Mouse (Mus musculus) MEL (cell line): ENCODE measurements at regions not wholly inside any gene's neighbourhood (a gene's known extent, or its start where the extent isn't known, plus 50 kb on each side); places are given as distances from the start of the nearest gene placed in this dataset.

Source experiments
- DNase-seq: peaks from one replicate; pipeline ENCODE4 v3.0.0; 2011; ENCODE audit warnings: low read depth, low spot score
- H3K27ac ChIP-seq: 2 replicates; pipeline ENCODE4 v1.5.1; 2012; ENCODE audit warnings: low read depth, mild to moderate bottlenecking, control low read depth, low read length, moderate library complexity; ENCODE audit not compliant: control insufficient read depth
- H3K27me3 ChIP-seq, 2 experiments: fragments of 150-350 bp in 1 of 2; sonication (generic) in 1 of 2; 2 replicates each; pipeline ENCODE4 v1.6.1; 2012; ENCODE audit warnings: low read length in 2 of 2, mild to moderate bottlenecking in 2 of 2, improper control_type of control experiment in 1 of 2, moderate library complexity in 1 of 2; ENCODE audit not compliant: insufficient read depth in 2 of 2, control insufficient read depth in 1 of 2
- H3K36me3 ChIP-seq, 2 experiments: 2 replicates each; pipeline ENCODE4 v1.6.1; 2012 to 2014; ENCODE audit warnings: low read length in 2 of 2, improper control_type of control experiment in 1 of 2, inconsistent platforms in 1 of 2, mild to moderate bottlenecking in 1 of 2; ENCODE audit not compliant: insufficient read depth in 2 of 2, control insufficient read depth in 1 of 2
- H3K4me1 ChIP-seq, 2 experiments: fragments of 150-350 bp in 1 of 2; sonication (generic) in 1 of 2; 2 replicates each; pipeline ENCODE4 v1.6.1; 2012; ENCODE audit warnings: low read length in 2 of 2, improper control_type of control experiment in 1 of 2, mild to moderate bottlenecking in 1 of 2; ENCODE audit not compliant: insufficient read depth in 2 of 2, control insufficient read depth in 1 of 2
- H3K4me3 ChIP-seq, 2 experiments: fragments of 150-350 bp in 1 of 2; sonication (generic) in 1 of 2; 2 replicates each; pipeline ENCODE4 v1.5.1; 2012; ENCODE audit warnings: low read depth in 2 of 2, low read length in 2 of 2, mild to moderate bottlenecking in 2 of 2, moderate library complexity in 2 of 2, control low read depth in 1 of 2, improper control_type of control experiment in 1 of 2; ENCODE audit not compliant: control insufficient read depth in 1 of 2, insufficient read depth in 1 of 2
- H3K79me2 ChIP-seq: 2 replicates; pipeline ENCODE4 v1.6.1; 2012; ENCODE audit warnings: mild to moderate bottlenecking, low read length, moderate library complexity; ENCODE audit not compliant: control insufficient read depth, poor library complexity, insufficient read depth
- H3K9ac ChIP-seq: 2 replicates; pipeline ENCODE4 v1.6.1; 2012; ENCODE audit warnings: low read depth, mild to moderate bottlenecking, control low read depth, low read length, moderate library complexity; ENCODE audit not compliant: control insufficient read depth, poor library complexity, severe bottlenecking
- H3K9me3 ChIP-seq: fragments of 150-350 bp; sonication (generic); replicated peaks from 2 replicates; pipeline ENCODE4 v1.6.1; 2012; ENCODE audit warnings: mild to moderate bottlenecking, low read length, improper control_type of control experiment, moderate library complexity; ENCODE audit not compliant: insufficient read depth
- BHLHE40 ChIP-seq: IDR thresholded peaks from 2 replicates; pipeline ENCODE4 v1.6.1; 2012; ENCODE audit warnings: low read depth, mild to moderate bottlenecking, inconsistent platforms, low read length, improper control_type of control experiment, borderline replicate concordance
- CHD1 ChIP-seq: IDR thresholded peaks from 2 replicates; pipeline ENCODE4 v1.6.1; 2012; ENCODE audit warnings: low read depth, mild to moderate bottlenecking, inconsistent platforms, low read length, improper control_type of control experiment
- CHD2 ChIP-seq: IDR thresholded peaks from 2 replicates; pipeline ENCODE4 v1.6.1; 2011; ENCODE audit warnings: low read length, improper control_type of control experiment
- CTCF ChIP-seq, 3 experiments: IDR thresholded peaks in 2 of 3; conservative IDR thresholded peaks in 1 of 3; 2 replicates each; pipeline ENCODE4 v1.5.1; 2011 to 2012; ENCODE audit warnings: low read length in 3 of 3, low read depth in 2 of 3, mild to moderate bottlenecking in 2 of 3, improper control_type of control experiment in 1 of 3, inconsistent platforms in 1 of 3, mixed read lengths in 1 of 3, moderate library complexity in 1 of 3; ENCODE audit not compliant: control insufficient read depth in 1 of 3, insufficient read depth in 1 of 3, poor library complexity in 1 of 3, severe bottlenecking in 1 of 3
- E2F4 ChIP-seq: IDR thresholded peaks from 2 replicates; pipeline ENCODE4 v1.6.1; 2011; ENCODE audit warnings: low read depth, low read length, improper control_type of control experiment, borderline replicate concordance
- ELF1 ChIP-seq: IDR thresholded peaks from 2 replicates; pipeline ENCODE4 v1.6.1; 2014; ENCODE audit warnings: low read depth, mild to moderate bottlenecking, inconsistent platforms, low read length, improper control_type of control experiment, moderate library complexity
- ETS1 ChIP-seq: IDR thresholded peaks from 2 replicates; pipeline ENCODE4 v1.6.1; 2012; ENCODE audit warnings: low read depth, mild to moderate bottlenecking, inconsistent platforms, low read length, improper control_type of control experiment, moderate library complexity
- GABPA ChIP-seq: IDR thresholded peaks from 2 replicates; pipeline ENCODE4 v1.6.1; 2012; ENCODE audit warnings: low read depth, mild to moderate bottlenecking, inconsistent platforms, low read length, improper control_type of control experiment, moderate library complexity
- GATA1 ChIP-seq: IDR thresholded peaks from 2 replicates; pipeline ENCODE4 v1.6.1; 2011; ENCODE audit warnings: low read depth, low read length, improper control_type of control experiment
- HCFC1 ChIP-seq: IDR thresholded peaks from 2 replicates; pipeline ENCODE4 v1.6.1; 2012; ENCODE audit warnings: low read depth, mild to moderate bottlenecking, inconsistent platforms, low read length, improper control_type of control experiment, moderate library complexity
- JUND ChIP-seq: IDR thresholded peaks from 2 replicates; pipeline ENCODE4 v1.6.1; 2011; ENCODE audit warnings: low read depth, mild to moderate bottlenecking, improper control_type of control experiment, low read length
- KAT2A ChIP-seq: conservative IDR thresholded peaks from 2 replicates; pipeline ENCODE4 v1.6.1; 2012; ENCODE audit warnings: low read depth, low read length, improper control_type of control experiment, inconsistent platforms
- MAFK ChIP-seq: IDR thresholded peaks from 2 replicates; pipeline ENCODE4 v1.6.1; 2011; ENCODE audit warnings: low read depth, mild to moderate bottlenecking, low read length, improper control_type of control experiment, borderline replicate concordance
- MAX ChIP-seq: IDR thresholded peaks from 2 replicates; pipeline ENCODE4 v1.6.1; 2011; ENCODE audit warnings: low read length, improper control_type of control experiment
- MAZ ChIP-seq: IDR thresholded peaks from 2 replicates; pipeline ENCODE4 v1.6.1; 2012; ENCODE audit warnings: low read depth, mild to moderate bottlenecking, inconsistent platforms, low read length, improper control_type of control experiment
- MXI1 ChIP-seq: IDR thresholded peaks from 2 replicates; pipeline ENCODE4 v1.6.1; 2011; ENCODE audit warnings: mild to moderate bottlenecking, low read depth, low read length, improper control_type of control experiment
- MYB ChIP-seq: IDR thresholded peaks from 2 replicates; pipeline ENCODE4 v1.6.1; 2011; ENCODE audit warnings: mild to moderate bottlenecking, low read depth, low read length, improper control_type of control experiment
- MYC ChIP-seq: IDR thresholded peaks from 2 replicates; pipeline ENCODE4 v1.6.1; 2011; ENCODE audit warnings: low read depth, mild to moderate bottlenecking, low read length, improper control_type of control experiment, moderate library complexity
- NELFE ChIP-seq: IDR thresholded peaks from 2 replicates; pipeline ENCODE4 v1.6.1; 2011; ENCODE audit warnings: low read depth, low read length, improper control_type of control experiment
- NRF1 ChIP-seq: IDR thresholded peaks from 2 replicates; pipeline ENCODE4 v1.6.1; 2014; ENCODE audit warnings: low read depth, mild to moderate bottlenecking, inconsistent platforms, low read length, improper control_type of control experiment, moderate library complexity; ENCODE audit not compliant: poor library complexity, insufficient read depth, severe bottlenecking
- POLR2A ChIP-seq, 2 experiments: IDR thresholded peaks; 2 replicates each; pipeline ENCODE4 v1.6.1; 2011 to 2012; ENCODE audit warnings: low read length in 2 of 2, mild to moderate bottlenecking in 2 of 2, control low read depth in 1 of 2, improper control_type of control experiment in 1 of 2, low read depth in 1 of 2, moderate library complexity in 1 of 2; ENCODE audit not compliant: control insufficient read depth in 1 of 2, insufficient read depth in 1 of 2, poor library complexity in 1 of 2
- POLR2AphosphoS2 ChIP-seq: IDR thresholded peaks from 2 replicates; pipeline ENCODE4 v1.6.1; 2011; ENCODE audit warnings: low read length, improper control_type of control experiment
- POLR2AphosphoS5 ChIP-seq: IDR thresholded peaks from 2 replicates; pipeline ENCODE4 v1.6.1; 2012; ENCODE audit warnings: low read depth, borderline replicate concordance, mild to moderate bottlenecking, inconsistent platforms, low read length, moderate library complexity, mixed read lengths
- RAD21 ChIP-seq: IDR thresholded peaks from 2 replicates; pipeline ENCODE4 v1.6.1; 2011; ENCODE audit warnings: mild to moderate bottlenecking, low read depth, low read length, improper control_type of control experiment
- RCOR1 ChIP-seq: IDR thresholded peaks from 2 replicates; pipeline ENCODE4 v1.6.1; 2012; ENCODE audit warnings: low read depth, mild to moderate bottlenecking, inconsistent platforms, low read length, improper control_type of control experiment
- SMC3 ChIP-seq: IDR thresholded peaks from 2 replicates; pipeline ENCODE4 v1.6.1; 2011; ENCODE audit warnings: low read depth, low read length, improper control_type of control experiment
- TAL1 ChIP-seq: IDR thresholded peaks from 2 replicates; pipeline ENCODE4 v1.6.1; 2012; ENCODE audit warnings: mild to moderate bottlenecking, inconsistent platforms, low read length, moderate library complexity, mixed read lengths
- TBP ChIP-seq: IDR thresholded peaks from 2 replicates; pipeline ENCODE4 v1.8.0; 2011; ENCODE audit warnings: low read depth, low read length, improper control_type of control experiment
- UBTF ChIP-seq: IDR thresholded peaks from 2 replicates; pipeline ENCODE4 v1.6.1; 2012; ENCODE audit warnings: low read depth, mild to moderate bottlenecking, inconsistent platforms, low read length, improper control_type of control experiment, moderate library complexity, borderline replicate concordance; ENCODE audit not compliant: insufficient read depth
- USF1 ChIP-seq: IDR thresholded peaks from 2 replicates; pipeline ENCODE4 v1.6.1; 2014; ENCODE audit warnings: low read depth, mild to moderate bottlenecking, inconsistent platforms, low read length, improper control_type of control experiment, moderate library complexity
- USF2 ChIP-seq, 2 experiments: IDR thresholded peaks; 2 replicates each; pipeline ENCODE4 v1.6.1; 2011 to 2012; ENCODE audit warnings: improper control_type of control experiment in 2 of 2, low read length in 2 of 2, borderline replicate concordance in 1 of 2, inconsistent platforms in 1 of 2, low read depth in 1 of 2, mild to moderate bottlenecking in 1 of 2; ENCODE audit not compliant: insufficient read depth in 1 of 2
- ZC3H11A ChIP-seq: IDR thresholded peaks from 2 replicates; pipeline ENCODE4 v1.6.1; 2012; ENCODE audit warnings: low read depth, mild to moderate bottlenecking, inconsistent platforms, low read length, improper control_type of control experiment
- ZMIZ1 ChIP-seq: IDR thresholded peaks from 2 replicates; pipeline ENCODE4 v1.6.1; 2012; ENCODE audit warnings: low read depth, mild to moderate bottlenecking, inconsistent platforms, low read length, improper control_type of control experiment, moderate library complexity
- ZNF384 ChIP-seq: IDR thresholded peaks from 2 replicates; pipeline ENCODE4 v1.6.1; 2012; ENCODE audit warnings: low read depth, mild to moderate bottlenecking, inconsistent platforms, low read length, improper control_type of control experiment

- TF ChIP-seq GATA1 = peak; percentile 97
- TF ChIP-seq POLR2AphosphoS5 = no peak
- TF ChIP-seq USF2 (IDR thresholded peaks at IDR 0.05; ENCODE audit: borderline replicate concordance in 1 of 2, insufficient read depth in 1 of 2, low read depth in 1 of 2, low read length in 2 of 2) = no peak
- TF ChIP-seq KAT2A = no peak
- TF ChIP-seq ELF1 = no peak
- TF ChIP-seq MYB = peak; percentile 92
- TF ChIP-seq SMC3 = no peak
- peak; percentile 82 for TF ChIP-seq BHLHE40
Measured at GRCm38 (mm10) chr14:71200917-71201316, 601.3 kb upstream of the Fam160b2 start (continued).

- peak; percentile 89 for DNase-seq
- Histone ChIP-seq H3K27me3 (no peaks in the 10 kb centered on the region), H3K27ac (peak overlapping the region; percentile 99), H3K36me3 (peaks cover 0 to 41% of the 10 kb centered on the region in 2 experiments; a peak in 2 of 4 replicates), H3K4me1 (peaks cover 16 to 45% of the 10 kb centered on the region in 2 experiments), H3K9me3 (no peaks in the 10 kb centered on the region), H3K9ac (peak overlapping the region; percentile 45), H3K4me3 (peak overlapping the region; percentile 4 to 10; a peak in 3 of 4 replicates), H3K79me2 (no peaks in the 10 kb centered on the region)
- TF ChIP-seq JUND (no peak), MAFK (no peak), ZNF384 (peak; percentile 95), E2F4 (no peak), BHLHE40 (peak; percentile 73; the same call in 1 of the 2 replicates), ZC3H11A (peak; percentile 7; the same call in 1 of the 2 replicates), RCOR1 (peak; percentile 88), USF1 (no peak), TAL1 (peak; percentile 88), ETS1 (peak; percentile 90), CTCF (IDR thresholded peaks at IDR 0.05 in 2 of 3, conservative IDR thresholded peaks at IDR 0.05 in 1 of 3; ENCODE audit: control insufficient read depth in 1 of 3, insufficient read depth in 1 of 3, low read depth in 2 of 3, low read length in 3 of 3, poor library complexity in 1 of 3, severe bottlenecking in 1 of 3) (no peak), NRF1 (no peak), MXI1 (no peak), HCFC1 (no peak), RAD21 (no peak), ZMIZ1 (no peak), USF2 (IDR thresholded peaks at IDR 0.05; ENCODE audit: borderline replicate concordance in 1 of 2, insufficient read depth in 1 of 2, low read depth in 1 of 2, low read length in 2 of 2) (no peak), MYB (peak; percentile 94), MYC (peak; percentile 75; the same call in 1 of the 2 replicates), POLR2AphosphoS5 (no peak), CHD1 (no peak), POLR2A (IDR thresholded peaks at IDR 0.05; ENCODE audit: control insufficient read depth in 1 of 2, insufficient read depth in 1 of 2, low read depth in 1 of 2, low read length in 2 of 2, poor library complexity in 1 of 2) (no peak), UBTF (no peak), TBP (peak; percentile 73), NELFE (no peak), SMC3 (no peak), GABPA (no peak), MAZ (peak; percentile 75; the same call in 1 of the 2 replicates), POLR2AphosphoS2 (no peak), MAX (peak; percentile 52; the same call in 1 of the 2 replicates), CHD2 (no peak)
Measured at GRCm38 (mm10) chr14:71199178-71199879, 599.7 kb upstream of the Fam160b2 start.
